Mouse (Mus musculus): ENCODE data around the gene Gmeb1.
"Not testable (repeated sequence)": the region's sequence is repeated elsewhere in the genome, so short reads cannot be mapped to it uniquely, and the experiment has no call there.

The Gmeb1 gene

DNA sequence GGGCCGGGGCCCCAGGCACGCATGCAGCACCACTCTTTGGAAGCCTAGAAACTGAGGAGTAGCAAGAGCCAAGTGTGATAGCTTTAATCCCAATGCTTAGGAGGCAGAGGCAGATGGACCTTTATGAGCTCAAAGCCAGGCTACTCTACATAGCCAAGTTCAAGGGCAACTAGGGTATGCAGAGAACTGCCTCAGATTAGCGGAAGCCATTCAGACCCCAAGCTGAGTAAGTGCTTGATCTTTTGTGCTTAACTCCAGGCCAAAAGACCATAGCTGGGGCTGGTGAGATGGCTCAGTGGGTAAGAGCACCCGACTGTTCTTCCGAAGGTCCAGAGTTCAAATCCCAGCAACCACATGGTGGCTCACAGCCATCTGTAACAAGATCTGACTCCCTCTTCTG lies 39.4 kb downstream of the Gmeb1 start:
- not testable (repeated sequence) for DNase-seq (ENCODE audit: low spot score)

- DNase-seq (ENCODE audit: low spot score) = not testable (repeated sequence)
Measured at GRCm38 (mm10) chr4:132218439-132218838, 43.0 kb downstream of the Gmeb1 start.

DNA sequence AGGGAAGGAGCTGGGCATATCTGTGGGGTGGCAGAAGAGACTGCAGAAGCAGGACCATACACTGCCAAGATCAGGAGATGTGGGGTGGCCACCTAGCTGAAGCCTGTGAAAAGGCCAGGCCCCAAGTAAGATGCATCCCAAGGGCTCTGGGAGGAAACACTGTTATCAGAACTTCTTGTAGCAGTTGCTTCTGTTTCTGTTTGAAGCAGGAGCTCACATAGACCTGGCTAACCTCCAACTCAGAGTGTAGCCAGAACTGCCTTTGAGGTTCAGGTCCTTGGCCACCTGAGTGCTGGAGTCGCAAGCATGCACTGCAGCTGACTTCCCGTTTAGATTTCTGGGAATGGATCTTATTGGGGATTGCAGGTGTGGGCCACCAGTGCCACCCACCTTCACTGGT lies 43.6 kb downstream of the Gmeb1 start:
- DNase-seq (ENCODE audit: low spot score) = no peak

GRCm38 (mm10) chr4:132216602-132217001 lies 44.8 kb downstream of the Gmeb1 start:
- DNase-seq (ENCODE audit: low spot score) = no peak

GRCm38 (mm10) chr4:132214847-132215246 lies 46.6 kb downstream of the Gmeb1 start:
- no peak for DNase-seq (ENCODE audit: low spot score)

GRCm38 (mm10) chr4:132211953-132212734 lies 49.3 kb downstream of the Gmeb1 start, which contains the start of gene Ythdf2:
Gene Ythdf2 (minus strand): TSS chr4:132212303.
- DNase-seq (ENCODE audit: low spot score) = peak; percentile 95

GRCm38 (mm10) chr4:132211091-132211942 lies 50.1 kb downstream of the Gmeb1 start:
- no peak for DNase-seq (ENCODE audit: low spot score)

DNA sequence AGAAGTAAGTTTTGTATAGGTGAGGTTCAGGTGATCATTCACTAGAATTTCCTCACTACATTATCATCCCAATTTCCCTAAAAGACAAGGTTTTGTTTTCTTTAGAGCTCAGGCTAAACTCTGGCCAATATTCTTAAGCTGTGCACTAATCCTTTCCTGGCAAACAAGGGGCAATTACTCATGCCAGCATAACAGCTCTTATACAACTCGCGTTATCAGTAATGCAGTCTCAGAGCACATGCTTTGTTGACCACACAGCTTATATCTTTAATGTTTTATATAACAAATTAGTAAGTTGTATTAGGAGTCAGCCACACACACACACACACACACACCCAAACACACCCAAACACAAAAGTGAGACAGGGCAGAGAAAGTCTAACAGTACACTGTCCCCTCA lies 51.1 kb downstream of the Gmeb1 start:
- DNase-seq (ENCODE audit: low spot score) = no peak

GRCm38 (mm10) chr4:132209299-132209698 lies 52.1 kb downstream of the Gmeb1 start:
- DNase-seq (ENCODE audit: low spot score) = no peak

- DNase-seq (ENCODE audit: low spot score) = no peak
Measured at GRCm38 (mm10) chr4:132207280-132207679, 54.1 kb downstream of the Gmeb1 start.

DNA sequence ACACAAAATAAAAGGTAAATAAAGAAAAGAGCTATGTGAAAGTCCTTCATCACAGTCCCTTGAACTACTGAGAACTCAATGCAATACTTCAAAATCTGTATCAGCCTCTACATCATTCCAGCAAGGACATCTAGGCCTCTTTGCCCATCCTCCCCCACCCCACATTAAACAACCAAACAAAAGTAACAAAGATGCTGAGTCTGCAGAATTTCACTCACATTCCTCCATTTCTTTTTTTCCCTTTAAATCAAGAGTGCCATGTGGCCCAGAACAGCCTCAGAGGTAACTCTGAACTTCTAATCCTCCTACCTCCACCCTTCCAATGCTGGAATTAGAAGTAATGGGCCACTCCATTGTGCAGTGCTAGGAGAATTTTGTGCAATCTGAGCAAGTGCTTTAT lies 62.6 kb downstream of the Gmeb1 start:
- no peak for DNase-seq (ENCODE audit: low spot score)

DNA sequence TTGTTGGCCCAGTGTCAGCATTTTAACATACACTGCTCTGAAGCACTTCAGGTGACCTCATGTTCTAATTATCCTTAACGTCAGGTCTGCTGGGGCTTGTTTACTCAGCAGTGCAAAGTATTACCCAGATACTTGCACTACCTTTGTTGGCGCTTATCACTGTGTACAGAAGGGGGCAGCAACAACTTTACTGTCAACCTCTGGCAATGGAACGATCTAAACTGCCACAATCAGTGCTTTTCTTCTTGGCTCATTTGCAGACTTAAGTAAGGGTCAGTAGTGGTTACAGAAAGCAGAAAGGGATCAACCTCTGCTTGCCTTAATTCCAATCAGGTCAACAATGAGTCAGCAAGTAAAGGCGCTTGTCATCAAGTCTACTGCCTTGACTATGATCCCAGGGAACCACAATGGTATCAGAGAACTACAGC lies 63.1 kb downstream of the Gmeb1 start:
- DNase-seq (ENCODE audit: low spot score) = no peak

- no peak for DNase-seq (ENCODE audit: low spot score)
Measured at GRCm38 (mm10) chr4:132194975-132195374, 66.4 kb downstream of the Gmeb1 start.

DNA sequence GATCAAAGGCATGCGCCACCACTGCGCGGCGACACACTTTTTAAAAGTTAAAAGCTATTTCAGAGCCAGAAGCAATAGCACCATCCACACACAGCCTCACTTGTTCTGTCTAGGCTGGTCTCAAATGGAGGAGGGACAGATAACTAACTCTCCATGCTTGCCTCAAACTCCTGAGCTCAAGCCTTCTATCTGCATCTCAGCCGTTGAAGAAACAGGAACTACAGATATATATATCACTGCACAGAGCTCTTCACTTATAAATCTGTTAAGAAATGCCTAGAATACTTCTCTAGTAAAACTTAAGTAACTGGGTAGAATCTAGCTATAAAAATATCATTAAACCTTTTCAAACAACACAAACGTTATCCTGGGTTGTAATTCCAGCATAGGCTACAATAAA lies 67.0 kb downstream of the Gmeb1 start:
- DNase-seq (ENCODE audit: low spot score) = no peak

GRCm38 (mm10) chr4:132187826-132188401 lies 73.5 kb downstream of the Gmeb1 start:
- no peak for DNase-seq (ENCODE audit: low spot score)

- DNase-seq (ENCODE audit: low spot score) = no peak
Measured at GRCm38 (mm10) chr4:132183162-132183561, 78.2 kb downstream of the Gmeb1 start.

DNA sequence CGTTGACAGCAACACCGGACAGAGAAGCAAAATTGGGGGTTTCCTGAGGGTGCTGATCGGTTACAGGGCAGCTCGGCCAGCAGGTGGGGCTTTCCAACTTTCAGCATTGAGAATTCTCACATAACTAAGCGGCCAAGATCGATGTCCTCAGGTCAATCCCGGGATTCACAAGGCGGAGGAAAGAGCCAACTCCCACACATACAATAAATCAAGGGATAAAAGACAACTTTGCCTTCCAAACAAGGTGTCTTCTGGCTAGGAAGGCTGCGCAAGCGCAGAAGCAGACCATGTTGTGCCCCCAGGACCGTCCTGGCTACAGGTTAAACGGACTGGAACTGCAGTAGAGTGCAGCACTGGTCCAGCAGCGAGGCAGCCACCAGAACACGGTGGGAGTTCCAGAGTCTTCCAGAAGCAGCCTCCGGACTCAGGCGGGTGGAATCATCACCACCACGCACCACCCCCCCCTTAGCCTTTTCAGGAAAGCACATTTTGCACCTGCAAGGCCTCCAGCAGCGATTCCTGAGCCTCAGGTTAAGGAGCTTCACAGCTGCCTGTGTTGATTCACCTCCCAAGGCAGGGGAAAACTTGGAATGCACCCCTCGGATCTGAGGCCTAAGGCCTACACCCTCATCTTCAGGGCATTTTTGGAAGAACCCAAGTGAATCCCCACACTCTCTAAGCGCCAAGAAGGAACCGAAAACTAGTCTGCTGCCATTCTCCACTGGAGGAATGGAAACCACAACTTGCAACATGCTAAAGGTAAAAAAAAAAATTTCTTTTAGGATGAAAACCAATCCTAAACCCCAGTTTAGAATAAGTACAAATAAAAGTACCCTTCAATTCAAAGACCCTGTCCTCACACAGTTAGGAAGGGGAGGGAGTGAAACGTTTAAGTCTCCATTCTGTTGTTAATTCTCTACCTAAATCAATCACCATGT lies 79.4 kb downstream of the Gmeb1 start:
- no peak for DNase-seq (ENCODE audit: low spot score)

DNA sequence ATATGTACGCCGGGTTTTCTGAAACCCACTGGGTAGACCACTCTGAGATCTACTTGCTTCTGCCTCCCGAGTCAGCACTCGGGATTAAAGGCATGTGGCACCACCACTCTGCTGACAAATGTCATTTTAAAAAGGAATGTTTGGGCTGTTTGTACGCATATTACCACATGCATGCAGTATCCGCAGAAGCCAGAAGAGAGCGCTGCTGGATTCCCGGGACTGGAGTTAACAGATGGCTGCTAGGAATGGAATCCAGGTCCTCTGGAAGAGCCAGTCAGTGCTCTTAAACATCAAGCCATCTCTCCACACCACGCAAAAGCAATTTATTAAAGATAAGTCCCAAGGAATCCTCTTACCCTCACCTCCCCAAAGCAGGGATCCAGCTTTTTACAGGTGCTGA lies 80.7 kb downstream of the Gmeb1 start:
- DNase-seq (ENCODE audit: low spot score) = no peak

GRCm38 (mm10) chr4:132178630-132179059 lies 82.8 kb downstream of the Gmeb1 start:
- peak; percentile 71 for DNase-seq (ENCODE audit: low spot score)

GRCm38 (mm10) chr4:132176474-132176873 lies 84.9 kb downstream of the Gmeb1 start:
- no peak for DNase-seq (ENCODE audit: low spot score)
